Mouse (Mus musculus): ENCODE data around the gene Uba1y. TPM values are rescaled to one million over a fixed set of nuclear protein-coding genes. Genes with fewer than 3 reads are reported as not detected.
"Not testable (repeated sequence)": the region's sequence is repeated elsewhere in the genome, so short reads cannot be mapped to it uniquely, and the experiment has no call there.

Uba1y gene
- not detected in 2 replicates for polyA plus RNA-seq (2015; fragmentation: Nextera tagmentation; extraction: Ambion mirVana)

- no peak for ATAC-seq (ENCODE audit: low FRiP score, low TSS enrichment)
- WGBS: 83% methylated on average over 1 of the region's 15 CpGs
- H3K4me2 ChIP-seq (replicated peaks; ENCODE audit: low read depth, low read length): no peak within 1 kb of the TSS
- H3K36me3 ChIP-seq (ENCODE audit: insufficient read depth, low read length): no peaks in the 10 kb centered on the region
- no peaks in the 10 kb centered on the region for H3K9me3 ChIP-seq (ENCODE audit: low read length)
- H3K27ac ChIP-seq (ENCODE audit: low read length): no peak within 1 kb of the TSS
- H3K4me3 ChIP-seq (ENCODE audit: low read length): no peak within 1 kb of the TSS
- no peaks in the 10 kb centered on the region for H3K4me1 ChIP-seq (ENCODE audit: insufficient read depth, low read length)
- no peak within 1 kb of the TSS for H3K9ac ChIP-seq (replicated peaks; ENCODE audit: low read length)
- H3K27me3 ChIP-seq (ENCODE audit: insufficient read depth, low read length): no peaks in the 10 kb centered on the region
Observed at GRCm38 (mm10) chrY:818396-818795, at the start of gene Uba1y. TSS of gene Uba1y (plus strand) at chrY:818649.

- not testable (repeated sequence) for H3K27me3 ChIP-seq (ENCODE audit: insufficient read depth, low read length); H3K9ac ChIP-seq (replicated peaks; ENCODE audit: low read length); H3K36me3 ChIP-seq (ENCODE audit: insufficient read depth, low read length); ATAC-seq (ENCODE audit: low FRiP score, low TSS enrichment); H3K4me2 ChIP-seq (replicated peaks; ENCODE audit: low read depth, low read length); H3K4me1 ChIP-seq (ENCODE audit: insufficient read depth, low read length); H3K4me3 ChIP-seq (ENCODE audit: low read length); H3K27ac ChIP-seq (ENCODE audit: low read length); H3K9me3 ChIP-seq (ENCODE audit: low read length)
- WGBS: no CpG with 5 or more reads among the region's 11 CpGs
Observed at GRCm38 (mm10) chrY:797309-797708, 21.1 kb upstream of the Uba1y start, which contains the start of gene Zfy1. TSS of gene Zfy1 (minus strand) at chrY:797409.

GRCm38 (mm10) chrY:808991-809661, 9.3 kb upstream of the Uba1y start:
- H3K9ac ChIP-seq (replicated peaks; ENCODE audit: low read length): no peak overlapping the region
- H3K27ac ChIP-seq (ENCODE audit: low read length): peak overlapping the region; percentile 63
- no peaks in the 10 kb centered on the region for H3K9me3 ChIP-seq (ENCODE audit: low read length)
- H3K36me3 ChIP-seq (ENCODE audit: insufficient read depth, low read length): no peaks in the 10 kb centered on the region
- no peaks in the 10 kb centered on the region for H3K4me1 ChIP-seq (ENCODE audit: insufficient read depth, low read length)
- peak overlapping the region; percentile 44 for H3K4me2 ChIP-seq (replicated peaks; ENCODE audit: low read depth, low read length)
- WGBS: 0% methylated on average over 3 of the region's 15 CpGs
- peak overlapping the region; percentile 27 for H3K4me3 ChIP-seq (ENCODE audit: low read length)
- peak; percentile 94 for ATAC-seq (ENCODE audit: low FRiP score, low TSS enrichment)
- H3K27me3 ChIP-seq (ENCODE audit: insufficient read depth, low read length): no peaks in the 10 kb centered on the region

- no peaks in the 10 kb centered on the region for H3K36me3 ChIP-seq (ENCODE audit: insufficient read depth, low read length)
- H3K27me3 ChIP-seq (ENCODE audit: insufficient read depth, low read length): no peaks in the 10 kb centered on the region
- no peak for ATAC-seq (ENCODE audit: low FRiP score, low TSS enrichment)
- H3K4me3 ChIP-seq (ENCODE audit: low read length): no peak overlapping the region
- no peak overlapping the region for H3K9ac ChIP-seq (replicated peaks; ENCODE audit: low read length)
- H3K9me3 ChIP-seq (ENCODE audit: low read length): no peaks in the 10 kb centered on the region
- H3K4me1 ChIP-seq (ENCODE audit: insufficient read depth, low read length): no peaks in the 10 kb centered on the region
- no peak overlapping the region for H3K27ac ChIP-seq (ENCODE audit: low read length)
- H3K4me2 ChIP-seq (replicated peaks; ENCODE audit: low read depth, low read length): no peak overlapping the region
Observed at GRCm38 (mm10) chrY:872404-872803, 54.0 kb downstream of the Uba1y start.

GRCm38 (mm10) chrY:872855-873549, 54.6 kb downstream of the Uba1y start:
- no peaks in the 10 kb centered on the region for H3K4me1 ChIP-seq (ENCODE audit: insufficient read depth, low read length)
- no peaks in the 10 kb centered on the region for H3K27me3 ChIP-seq (ENCODE audit: insufficient read depth, low read length)
- no peaks in the 10 kb centered on the region for H3K9me3 ChIP-seq (ENCODE audit: low read length)
- no peak for ATAC-seq (ENCODE audit: low FRiP score, low TSS enrichment)
- WGBS: 13% methylated on average over 2 of the region's 18 CpGs
- H3K9ac ChIP-seq (replicated peaks; ENCODE audit: low read length): no peak overlapping the region
- no peak overlapping the region for H3K4me3 ChIP-seq (ENCODE audit: low read length)
- no peaks in the 10 kb centered on the region for H3K36me3 ChIP-seq (ENCODE audit: insufficient read depth, low read length)
- no peak overlapping the region for H3K4me2 ChIP-seq (replicated peaks; ENCODE audit: low read depth, low read length)
- no peak overlapping the region for H3K27ac ChIP-seq (ENCODE audit: low read length)

Other genes with a start within 250 kb of the Uba1y start
- gene Zfy1, start 21.2 kb upstream of the Uba1y start, polyA plus RNA-seq (2015; fragmentation: Nextera tagmentation; extraction: Ambion mirVana): not detected in 2 replicates
- gene Kdm5d, start 79.1 kb downstream of the Uba1y start, polyA plus RNA-seq (2015; fragmentation: Nextera tagmentation; extraction: Ambion mirVana): 6.5 and 11.8 TPM in 2 replicates
- 19.4 and 31.7 TPM in 2 replicates for gene Eif2s3y, start 191.9 kb downstream of the Uba1y start, polyA plus RNA-seq (2015; fragmentation: Nextera tagmentation; extraction: Ambion mirVana)